Mouse (Mus musculus): ENCODE data around the gene Gm28047.

The Gm28047 gene

DNA sequence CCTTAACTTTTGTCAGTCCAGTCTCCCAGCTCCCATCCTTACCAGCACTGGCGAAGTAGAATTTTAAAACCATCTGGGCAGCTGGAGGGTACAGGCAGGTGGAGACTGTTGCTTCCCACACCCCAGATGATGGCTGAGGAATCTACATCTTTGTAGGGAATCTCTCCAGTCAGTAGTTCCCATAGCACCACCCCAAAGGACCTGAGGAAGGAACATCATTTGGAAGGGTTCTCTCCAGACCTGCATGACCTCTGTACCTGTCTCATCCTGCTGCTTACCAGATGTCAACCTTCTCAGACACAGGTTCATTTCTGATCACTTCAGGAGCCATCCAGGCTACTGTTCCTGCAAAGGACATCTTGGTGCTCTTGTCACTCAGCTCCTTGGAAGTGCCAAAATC, 121.4 kb downstream of the Gm28047 start, which contains the start of gene Gm10337:
Gene Gm10337 (plus strand): TSS at position 276 of the 400 bp plus-strand sequence.
- TF ChIP-seq GATA4 (IDR thresholded peaks at IDR 0.05; ENCODE audit: insufficient replicate concordance, low read length), result no peak

- TF ChIP-seq GATA4 (IDR thresholded peaks at IDR 0.05; ENCODE audit: insufficient replicate concordance, low read length), result no peak
Measured at GRCm38 (mm10) chr15:102502254-102502840, 122.5 kb downstream of the Gm28047 start.

GRCm38 (mm10) chr15:102501084-102501814, 123.6 kb downstream of the Gm28047 start:
- TF ChIP-seq GATA4 (IDR thresholded peaks at IDR 0.05; ENCODE audit: insufficient replicate concordance, low read length), result no peak

DNA sequence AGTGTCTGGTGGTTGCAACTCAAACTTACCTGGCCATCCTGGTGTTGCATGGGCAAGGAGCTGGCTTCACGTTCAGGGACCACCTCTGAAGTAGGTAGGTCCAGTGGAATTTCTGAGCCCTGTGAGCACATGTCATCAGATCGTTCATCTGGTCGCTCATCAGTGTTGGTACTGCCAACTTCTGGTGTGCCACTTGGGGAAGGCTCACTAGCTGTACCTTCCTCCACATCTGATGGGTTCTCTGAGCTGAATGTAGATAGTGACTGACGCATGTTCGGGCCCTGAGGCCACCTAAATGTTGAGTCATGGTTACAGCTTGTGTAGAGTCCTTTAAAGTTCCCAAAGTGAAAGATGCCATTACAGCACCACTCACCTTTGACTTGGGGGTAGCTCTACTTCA, 124.4 kb downstream of the Gm28047 start:
- no peak for TF ChIP-seq GATA4 (IDR thresholded peaks at IDR 0.05; ENCODE audit: insufficient replicate concordance, low read length)

- no peak for TF ChIP-seq GATA4 (IDR thresholded peaks at IDR 0.05; ENCODE audit: insufficient replicate concordance, low read length)
Measured at GRCm38 (mm10) chr15:102499851-102500250, 125.0 kb downstream of the Gm28047 start.

DNA sequence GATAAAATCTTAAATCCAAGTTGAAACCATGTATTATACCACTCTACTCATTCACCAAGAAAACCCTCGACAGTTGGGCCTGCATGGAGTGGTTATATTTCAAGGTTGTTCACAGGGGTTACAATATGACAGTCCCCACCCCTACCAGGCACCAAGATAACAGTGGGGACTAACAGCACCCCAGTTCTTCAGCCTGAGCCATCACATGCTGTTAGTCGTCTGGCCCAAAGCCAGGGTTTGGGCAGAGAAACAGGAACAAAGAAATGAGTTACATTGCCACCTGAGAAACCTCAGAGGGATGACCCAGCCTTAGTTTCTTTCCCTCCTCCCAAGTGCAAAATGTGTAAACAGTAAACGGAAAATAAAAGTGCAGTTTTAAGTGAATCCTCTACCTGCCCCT, 125.5 kb downstream of the Gm28047 start:
- TF ChIP-seq GATA4 (IDR thresholded peaks at IDR 0.05; ENCODE audit: insufficient replicate concordance, low read length), result no peak

DNA sequence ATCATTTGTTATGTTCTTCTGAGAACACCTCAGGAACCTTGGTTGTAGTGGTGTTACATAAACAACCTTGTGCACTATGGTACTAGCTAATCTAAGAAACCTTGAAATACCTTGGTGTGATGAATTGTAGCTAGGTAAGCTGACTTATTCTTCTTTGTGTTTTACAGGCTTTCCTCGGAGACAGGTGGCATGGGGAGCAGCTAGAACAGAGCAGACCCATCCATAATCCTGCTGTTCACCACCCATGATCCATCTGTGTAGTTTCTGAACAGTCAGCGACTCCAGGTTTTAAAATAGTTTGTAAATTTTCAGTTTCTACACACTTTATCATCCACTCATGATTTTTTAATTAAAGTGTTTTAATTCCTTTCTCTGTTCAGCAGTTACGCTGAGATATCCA, 126.5 kb downstream of the Gm28047 start:
- no peak for TF ChIP-seq GATA4 (IDR thresholded peaks at IDR 0.05; ENCODE audit: insufficient replicate concordance, low read length)

DNA sequence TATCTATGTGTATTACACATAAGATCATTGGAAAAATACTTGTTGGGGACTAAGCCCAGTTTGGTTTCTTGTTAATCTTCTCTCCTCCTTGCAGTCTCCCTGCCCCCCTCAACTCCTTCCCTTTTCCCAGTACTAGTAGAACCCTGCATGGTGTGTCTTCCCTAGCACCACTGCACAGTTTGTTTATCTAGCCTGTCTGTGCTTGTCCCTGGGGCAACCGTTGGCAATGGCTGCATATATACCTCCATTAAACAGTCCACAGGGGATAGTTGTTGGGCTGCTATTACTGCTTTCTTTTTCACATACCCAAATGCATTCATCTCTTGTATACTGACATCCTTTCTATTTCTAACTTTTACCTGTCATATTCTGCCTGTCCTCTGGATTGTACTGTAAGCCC, 137.2 kb downstream of the Gm28047 start:
- no peak for TF ChIP-seq GATA4 (IDR thresholded peaks at IDR 0.05; ENCODE audit: insufficient replicate concordance, low read length)

DNA sequence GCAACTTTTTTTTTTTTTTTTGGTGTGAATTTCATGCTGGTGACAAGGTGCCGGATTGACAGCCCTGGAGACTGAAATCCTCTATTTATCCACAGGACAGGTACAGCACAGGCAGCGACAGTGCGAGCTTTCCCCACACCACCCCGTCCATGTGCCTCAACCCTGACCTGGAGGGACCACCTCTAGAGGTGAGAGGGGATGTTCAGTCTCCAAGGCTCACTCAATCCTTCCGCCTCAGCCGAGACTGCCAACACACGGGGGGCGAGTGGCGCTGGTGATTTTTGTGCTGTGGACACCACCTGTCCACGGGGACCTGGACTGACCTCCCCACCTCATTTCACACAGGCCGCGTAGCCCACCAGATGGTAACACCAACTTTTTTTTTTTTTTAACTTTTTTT, 139.0 kb downstream of the Gm28047 start:
- no peak for TF ChIP-seq GATA4 (IDR thresholded peaks at IDR 0.05; ENCODE audit: insufficient replicate concordance, low read length)

DNA sequence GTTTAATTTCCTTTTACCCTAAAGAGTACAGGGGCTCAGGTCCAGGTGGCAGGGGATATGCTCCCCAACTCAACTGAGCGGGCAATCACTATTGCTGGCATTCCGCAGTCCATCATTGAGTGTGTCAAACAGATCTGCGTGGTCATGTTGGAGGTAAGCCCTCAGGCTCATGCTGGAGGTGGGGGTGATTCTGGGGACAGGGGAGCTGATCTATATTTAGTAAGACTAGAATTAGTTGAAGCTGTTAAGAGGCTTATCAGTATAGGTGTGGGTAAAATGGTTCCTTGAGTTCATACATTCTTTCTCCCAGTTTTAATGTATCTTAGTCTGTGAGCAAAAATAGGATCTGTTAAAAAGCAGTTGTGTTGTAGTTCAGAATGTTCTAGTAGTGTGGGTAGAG, 141.7 kb downstream of the Gm28047 start:
- no peak for TF ChIP-seq GATA4 (IDR thresholded peaks at IDR 0.05; ENCODE audit: insufficient replicate concordance, low read length)

DNA sequence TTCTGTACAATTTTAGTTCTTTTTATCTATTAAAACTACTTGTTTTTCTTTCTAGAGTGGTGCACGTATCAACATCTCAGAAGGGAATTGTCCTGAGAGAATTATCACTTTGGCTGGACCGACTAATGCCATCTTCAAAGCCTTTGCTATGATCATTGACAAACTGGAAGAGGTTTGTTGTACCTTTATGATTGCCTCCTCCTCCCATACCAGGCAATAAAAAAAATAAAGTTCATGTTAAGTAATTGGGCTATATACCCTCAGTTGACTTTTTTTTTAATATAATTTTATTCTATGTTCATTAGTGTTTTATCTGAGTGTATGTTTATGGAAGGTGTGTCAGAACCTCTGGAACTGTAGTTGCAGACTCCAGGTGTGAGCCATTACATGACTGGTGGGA, 150.3 kb downstream of the Gm28047 start:
- no peak for TF ChIP-seq GATA4 (IDR thresholded peaks at IDR 0.05; ENCODE audit: insufficient replicate concordance, low read length)
